Mouse (Mus musculus) liver, embryonic 12.5 days (tissue): Measurements from ENCODE around the gene Dhrs13. TPM values are rescaled to one million over a fixed set of nuclear protein-coding genes. Genes with fewer than 3 reads are reported as not detected.

ENCODE experiments used
- ATAC-seq: fragments of 200-750 bp; cut with Nextera tagmentation; 2 replicates; pipeline ENCODE4 v1.8.0; 2017; ENCODE audit warnings: moderate number of reproducible peaks, mild to moderate bottlenecking, moderate library complexity
- H3K27ac ChIP-seq: fragments of 300-500 bp; sonication (generic); 2 replicates; pipeline ENCODE4 v1.5.1; 2016; ENCODE audit warnings: mild to moderate bottlenecking
- H3K27me3 ChIP-seq: fragments of 300-500 bp; sonication (generic); replicated peaks from 2 replicates; pipeline ENCODE4 v1.6.1; 2016; ENCODE audit warnings: mild to moderate bottlenecking, moderate library complexity
- H3K36me3 ChIP-seq: fragments of 300-500 bp; sonication (generic); 2 replicates; pipeline ENCODE4 v1.6.1; 2016; ENCODE audit warnings: mild to moderate bottlenecking, moderate library complexity
- H3K4me1 ChIP-seq: fragments of 300-500 bp; sonication (generic); 2 replicates; pipeline ENCODE4 v1.6.1; 2016
- H3K4me2 ChIP-seq: fragments of 300-500 bp; sonication (generic); 2 replicates; pipeline ENCODE4 v1.6.1; 2016; ENCODE audit warnings: mild to moderate bottlenecking, moderate library complexity
- H3K4me3 ChIP-seq: fragments of 300-500 bp; sonication (generic); 2 replicates; pipeline ENCODE4 v1.5.1; 2016; ENCODE audit warnings: mild to moderate bottlenecking, moderate library complexity
- H3K9ac ChIP-seq: fragments of 300-500 bp; sonication (generic); 2 replicates; pipeline ENCODE4 v1.6.1; 2016; ENCODE audit warnings: mild to moderate bottlenecking, moderate library complexity
- H3K9me3 ChIP-seq: fragments of 300-500 bp; sonication (generic); replicated peaks from 2 replicates; pipeline ENCODE4 v1.6.1; 2016; ENCODE audit warnings: mild to moderate bottlenecking, moderate library complexity
- WGBS: fragments of 180-500 bp; shearing (Covaris S2); methylation state at CpG from one replicate; pipeline ENCODE4 v1.1.7; 2016; ENCODE audit not compliant: insufficient replicate concordance; 5-methylcytosine and 5-hydroxymethylcytosine counted together
- microRNA counts: library from miRNA; unstranded; fragments of <30 nt; microRNA quantifications from one replicate; lab custom pipeline; 2017
- microRNA-seq: library from miRNA; unstranded; fragments of <30 nt; microRNA quantifications from one replicate; pipeline ENCODE4, GENCODE M21; 2017
- polyA plus RNA-seq: library from polyadenylated mRNA; unstranded; fragments of >200 nt; fragmentation: Nextera tagmentation; extraction: Ambion mirVana; gene quantifications from 2 replicates; pipeline ENCODE4 v1.2.1, GENCODE M21; 2016

Gene Dhrs13
- polyA plus RNA-seq, 1 experiment from 2014 or later, result 26.4 TPM

GRCm38 (mm10) chr11:78073577-78074276 lies 41.6 kb downstream of the Dhrs13 start:
- H3K4me3 ChIP-seq, result peak overlapping the region; percentile 73
- no peaks in the 10 kb centered on the region for H3K27me3 ChIP-seq
- H3K36me3 ChIP-seq, result peaks cover 71% of the 10 kb centered on the region
- peak; percentile 76 for ATAC-seq
- peak overlapping the region; percentile 100 for H3K27ac ChIP-seq
- peak overlapping the region; percentile 81 for H3K4me2 ChIP-seq
- WGBS, result 41% methylated on average over 9 of the region's 9 CpGs
- H3K4me1 ChIP-seq, result peaks cover 72% of the 10 kb centered on the region
- peak overlapping the region; percentile 93 for H3K9ac ChIP-seq
- H3K9me3 ChIP-seq, result no peaks in the 10 kb centered on the region

GRCm38 (mm10) chr11:78074277-78074652 lies 42.2 kb downstream of the Dhrs13 start:
- Histone ChIP-seq H3K4me1 (peaks cover 72% of the 10 kb centered on the region), H3K27me3 (no peaks in the 10 kb centered on the region), H3K36me3 (peaks cover 71% of the 10 kb centered on the region), H3K4me2 (peak overlapping the region; percentile 81), H3K9ac (peak overlapping the region; percentile 93), H3K4me3 (peak overlapping the region; percentile 73), H3K9me3 (no peaks in the 10 kb centered on the region), H3K27ac (peak overlapping the region; percentile 100)
- ATAC-seq, result peak; percentile 59
- WGBS, result 47% methylated on average over 2 of the region's 2 CpGs

- H3K27ac ChIP-seq, result peak overlapping the region; percentile 100
- H3K9ac ChIP-seq, result peak overlapping the region; percentile 93
- no peaks in the 10 kb centered on the region for H3K27me3 ChIP-seq
- no peak for ATAC-seq
- H3K36me3 ChIP-seq, result peaks cover 71% of the 10 kb centered on the region
- no peaks in the 10 kb centered on the region for H3K9me3 ChIP-seq
- H3K4me2 ChIP-seq, result peak overlapping the region; percentile 81
- WGBS, result 51% methylated on average over 4 of the region's 4 CpGs
- peaks cover 72% of the 10 kb centered on the region for H3K4me1 ChIP-seq
- peak overlapping the region; percentile 73 for H3K4me3 ChIP-seq
Observed at GRCm38 (mm10) chr11:78074666-78075065, 42.6 kb downstream of the Dhrs13 start.

- peaks cover 51% of the 10 kb centered on the region for H3K4me1 ChIP-seq
- peak within 1 kb of the TSS; percentile 71 for H3K4me3 ChIP-seq
- WGBS, result under 1% methylated on average over 42 of the region's 42 CpGs
- peak; percentile 90 for ATAC-seq
- H3K4me2 ChIP-seq, result peak within 1 kb of the TSS; percentile 79
- peak within 1 kb of the TSS; percentile 77 for H3K9ac ChIP-seq
- peaks cover 31% of the 10 kb centered on the region for H3K36me3 ChIP-seq
- H3K9me3 ChIP-seq, result no peaks in the 10 kb centered on the region
- H3K27me3 ChIP-seq, result no peaks in the 10 kb centered on the region
- H3K27ac ChIP-seq, result peak within 1 kb of the TSS; percentile 83
Observed at GRCm38 (mm10) chr11:78079961-78080921, 48.2 kb downstream of the Dhrs13 start, which contains the start of gene Eral1. TSS of gene Eral1 (minus strand) at chr11:78080383.

GRCm38 (mm10) chr11:78083595-78083994 lies 51.5 kb downstream of the Dhrs13 start:
- Histone ChIP-seq H3K4me3 (no peak overlapping the region), H3K36me3 (no peaks in the 10 kb centered on the region), H3K9me3 (no peaks in the 10 kb centered on the region), H3K27me3 (no peaks in the 10 kb centered on the region), H3K9ac (no peak overlapping the region), H3K4me1 (peaks cover 34% of the 10 kb centered on the region), H3K27ac (no peak overlapping the region), H3K4me2 (no peak overlapping the region)
- WGBS, result 0% methylated on average over 1 of the region's 1 CpGs
- ATAC-seq, result no peak

- peak overlapping the region; percentile 45; the same call in 1 of the 2 replicates for H3K27ac ChIP-seq
- no peaks in the 10 kb centered on the region for H3K9me3 ChIP-seq
- H3K27me3 ChIP-seq, result no peaks in the 10 kb centered on the region
- H3K4me3 ChIP-seq, result no peak overlapping the region
- H3K36me3 ChIP-seq, result no peaks in the 10 kb centered on the region
- WGBS, result 68% methylated on average over 4 of the region's 4 CpGs
- ATAC-seq, result no peak
- H3K9ac ChIP-seq, result no peak overlapping the region
- no peak overlapping the region for H3K4me2 ChIP-seq
- H3K4me1 ChIP-seq, result peaks cover 13% of the 10 kb centered on the region; the same call in 1 of the 2 replicates
Observed at GRCm38 (mm10) chr11:78086925-78087479, 54.9 kb downstream of the Dhrs13 start.

MicroRNAs encoded within 50 kb of the gene (microRNA counts, 519-probe panel; counts per million panel counts)
- 7,555 counts per million, percentile 98 among the panel's probes with 10 or more counts for microRNA mmu-miR-144 (lab: Ali Mortazavi, UCI)
- microRNA mmu-miR-451 (lab: Ali Mortazavi, UCI), result 7,143 counts per million, percentile 97 among the panel's probes with 10 or more counts

Small RNA genes within 50 kb of the gene (microRNA-seq; reads per million reads assigned to microRNA genes)
- 5,022 reads per million, percentile 89 among the genes with 10 or more reads in this experiment for gene Mir144
- not detected for gene Mir451a
- not detected for gene Mir451b

Other genes starting within 250 kb of the Dhrs13 start
- 1.2 and 1.6 TPM in 2 replicates for gene Gm10277, start 244.5 kb upstream of the Dhrs13 start, polyA plus RNA-seq
- gene Pipox, start 138.2 kb upstream of the Dhrs13 start, polyA plus RNA-seq, result 6.7 and 7.2 TPM in 2 replicates
- 0.05 TPM in 1 of 2 replicates, not detected in the other for gene Sez6, start 101.5 kb upstream of the Dhrs13 start, polyA plus RNA-seq
- gene Phf12, start 49.5 kb upstream of the Dhrs13 start, polyA plus RNA-seq, result 13.6 and 13.8 TPM in 2 replicates
- 31.7 and 32.0 TPM in 2 replicates for gene Flot2, start 5.7 kb downstream of the Dhrs13 start, polyA plus RNA-seq
- 23.2 and 25.5 TPM in 2 replicates for gene Eral1, start 48.1 kb downstream of the Dhrs13 start, polyA plus RNA-seq
- 6.0 and 6.7 TPM in 2 replicates for gene Fam222b, start 62.4 kb downstream of the Dhrs13 start, polyA plus RNA-seq
- 45.4 and 47.6 TPM in 2 replicates for gene Traf4, start 133.3 kb downstream of the Dhrs13 start, polyA plus RNA-seq
- 12.2 and 13.7 TPM in 2 replicates for gene Nek8, start 144.4 kb downstream of the Dhrs13 start, polyA plus RNA-seq
- gene Tlcd1, start 144.4 kb downstream of the Dhrs13 start, polyA plus RNA-seq, result 62.6 and 67.1 TPM in 2 replicates
- gene Rpl23a, start 151.3 kb downstream of the Dhrs13 start, polyA plus RNA-seq, result 1,112 and 1,156 TPM in 2 replicates
- gene Rab34, start 156.2 kb downstream of the Dhrs13 start, polyA plus RNA-seq, result 20.3 and 24.0 TPM in 2 replicates
- 0.31 and 0.63 TPM in 2 replicates for gene Proca1, start 161.1 kb downstream of the Dhrs13 start, polyA plus RNA-seq
- 29.7 and 30.7 TPM in 2 replicates for gene Sdf2, start 213.5 kb downstream of the Dhrs13 start, polyA plus RNA-seq
- gene Supt6, start 213.7 kb downstream of the Dhrs13 start, polyA plus RNA-seq, result 20.2 and 20.3 TPM in 2 replicates
- gene 2610507B11Rik, start 229.5 kb downstream of the Dhrs13 start, polyA plus RNA-seq, result 52.1 and 53.8 TPM in 2 replicates